Mouse (Mus musculus) stomach, embryonic 14.5 days (tissue): ENCODE measurements at regions not wholly inside any gene's neighbourhood (a gene's known extent, or its start where the extent isn't known, plus 50 kb on each side); places are given as distances from the start of the nearest gene placed in this dataset.

Source experiments
- ATAC-seq: fragments of 200-750 bp; cut with Nextera tagmentation; 2 replicates; pipeline ENCODE4 v1.8.0; 2017; ENCODE audit warnings: low read depth, moderate TSS enrichment; ENCODE audit not compliant: insufficient number of reproducible peaks, insufficient read depth, low FRiP score
- H3K27ac ChIP-seq: fragments of 300-500 bp; sonication (generic); 2 replicates; pipeline ENCODE4 v1.5.1; 2014; ENCODE audit warnings: mild to moderate bottlenecking, low read length, moderate library complexity, mixed read lengths
- H3K27me3 ChIP-seq: fragments of 300-500 bp; sonication (generic); 2 replicates; pipeline ENCODE4 v1.6.1; 2014; ENCODE audit warnings: low read length, control low read depth, mixed read lengths; ENCODE audit not compliant: control insufficient read depth, insufficient read depth
- H3K36me3 ChIP-seq: fragments of 300-500 bp; sonication (generic); 2 replicates; pipeline ENCODE4 v1.6.1; 2014; ENCODE audit warnings: mild to moderate bottlenecking, control low read depth, low read length, moderate library complexity, mixed read lengths; ENCODE audit not compliant: control insufficient read depth, insufficient read depth
- H3K4me1 ChIP-seq: fragments of 300-500 bp; sonication (generic); 2 replicates; pipeline ENCODE4 v1.6.1; 2014; ENCODE audit warnings: low read length, control low read depth, mixed read lengths; ENCODE audit not compliant: control insufficient read depth, insufficient read depth
- H3K4me2 ChIP-seq: fragments of 300-500 bp; sonication (generic); replicated peaks from 2 replicates; pipeline ENCODE4 v1.6.1; 2014; ENCODE audit warnings: low read depth, low read length, control low read depth
- H3K4me3 ChIP-seq: fragments of 300-500 bp; sonication (generic); 2 replicates; pipeline ENCODE4 v1.5.1; 2014; ENCODE audit warnings: low read depth, low read length, control low read depth
- H3K9ac ChIP-seq: fragments of 300-500 bp; sonication (generic); replicated peaks from 2 replicates; pipeline ENCODE4 v1.6.1; 2014; ENCODE audit warnings: low read depth, mild to moderate bottlenecking, control low read depth, low read length, moderate library complexity, mixed read lengths
- H3K9me3 ChIP-seq: fragments of 300-500 bp; sonication (generic); 2 replicates; pipeline ENCODE4 v1.6.1; 2016; ENCODE audit warnings: low read depth, low read length, control low read depth; ENCODE audit not compliant: control insufficient read depth
- WGBS: fragments of 180-500 bp; shearing (Covaris S2); extraction: QIAGEN DNeasy Blood & Tissue Kit; methylation state at CpG from one replicate; pipeline ENCODE4 v1.1.7; 2014; 5-methylcytosine and 5-hydroxymethylcytosine counted together

- Histone ChIP-seq H3K4me3 (no peak overlapping the region), H3K4me2 (no peak overlapping the region), H3K27ac (no peak overlapping the region), H3K9me3 (no peaks in the 10 kb centered on the region), H3K36me3 (no peaks in the 10 kb centered on the region), H3K4me1 (no peaks in the 10 kb centered on the region), H3K9ac (no peak overlapping the region), H3K27me3 (no peaks in the 10 kb centered on the region)
- 92% methylated on average over 4 of the region's 4 CpGs for WGBS
- no peak for ATAC-seq
These were observed 231.1 kb upstream of the Eif4g2 start for GRCm38 (mm10) chr7:111313921-111314320.

- no peak overlapping the region for H3K4me3 ChIP-seq
- H3K4me2 ChIP-seq = no peak overlapping the region
- no peak for ATAC-seq
- H3K9me3 ChIP-seq = no peaks in the 10 kb centered on the region
- no peak overlapping the region for H3K9ac ChIP-seq
- no peaks in the 10 kb centered on the region for H3K4me1 ChIP-seq
- H3K27me3 ChIP-seq = no peaks in the 10 kb centered on the region
- H3K27ac ChIP-seq = no peak overlapping the region
- no peaks in the 10 kb centered on the region for H3K36me3 ChIP-seq
These were observed 222.4 kb upstream of the Eif4g2 start for GRCm38 (mm10) chr7:111305196-111305595.

- no peak overlapping the region for H3K4me2 ChIP-seq
- ATAC-seq = no peak
- no peak overlapping the region for H3K9ac ChIP-seq
- 82% methylated on average over 16 of the region's 16 CpGs for WGBS
- no peaks in the 10 kb centered on the region for H3K4me1 ChIP-seq
- H3K36me3 ChIP-seq = no peaks in the 10 kb centered on the region
- H3K27me3 ChIP-seq = no peaks in the 10 kb centered on the region
- no peak overlapping the region for H3K27ac ChIP-seq
- no peak overlapping the region for H3K4me3 ChIP-seq
- no peaks in the 10 kb centered on the region for H3K9me3 ChIP-seq
These were observed 219.1 kb upstream of the Eif4g2 start for GRCm38 (mm10) chr7:111301791-111302488.

- Histone ChIP-seq H3K4me1 (no peaks in the 10 kb centered on the region), H3K4me2 (no peak overlapping the region), H3K27me3 (no peaks in the 10 kb centered on the region), H3K4me3 (no peak overlapping the region), H3K9me3 (no peaks in the 10 kb centered on the region), H3K9ac (no peak overlapping the region), H3K36me3 (no peaks in the 10 kb centered on the region), H3K27ac (no peak overlapping the region)
- 88% methylated on average over 9 of the region's 9 CpGs for WGBS
- ATAC-seq = no peak
These were observed 214.5 kb upstream of the Eif4g2 start for GRCm38 (mm10) chr7:111297174-111297902.

GRCm38 (mm10) chr7:111283411-111283955, 200.7 kb upstream of the Eif4g2 start:
- H3K4me2 ChIP-seq = no peak overlapping the region
- ATAC-seq = no peak
- H3K9ac ChIP-seq = no peak overlapping the region
- no peak overlapping the region for H3K27ac ChIP-seq
- H3K4me3 ChIP-seq = no peak overlapping the region
- no peaks in the 10 kb centered on the region for H3K4me1 ChIP-seq
- no peaks in the 10 kb centered on the region for H3K9me3 ChIP-seq
- WGBS = 50% methylated on average over 10 of the region's 13 CpGs
- no peaks in the 10 kb centered on the region for H3K27me3 ChIP-seq
- H3K36me3 ChIP-seq = no peaks in the 10 kb centered on the region

- H3K27ac ChIP-seq = no peak overlapping the region
- no peak overlapping the region for H3K4me3 ChIP-seq
- no peaks in the 10 kb centered on the region for H3K27me3 ChIP-seq
- H3K4me2 ChIP-seq = no peak overlapping the region
- H3K9ac ChIP-seq = no peak overlapping the region
- H3K4me1 ChIP-seq = no peaks in the 10 kb centered on the region
- H3K36me3 ChIP-seq = no peaks in the 10 kb centered on the region
- WGBS = 37% methylated on average over 8 of the region's 8 CpGs
- no peak for ATAC-seq
- no peaks in the 10 kb centered on the region for H3K9me3 ChIP-seq
These were observed 199.5 kb upstream of the Eif4g2 start for GRCm38 (mm10) chr7:111282314-111282713.

GRCm38 (mm10) chr7:111277703-111278102, 194.9 kb upstream of the Eif4g2 start:
- H3K27me3 ChIP-seq = no peaks in the 10 kb centered on the region
- H3K9me3 ChIP-seq = no peaks in the 10 kb centered on the region
- no peaks in the 10 kb centered on the region for H3K36me3 ChIP-seq
- no peak overlapping the region for H3K27ac ChIP-seq
- WGBS = 81% methylated on average over 3 of the region's 3 CpGs
- H3K4me1 ChIP-seq = no peaks in the 10 kb centered on the region
- no peak for ATAC-seq
- no peak overlapping the region for H3K9ac ChIP-seq
- H3K4me2 ChIP-seq = no peak overlapping the region
- H3K4me3 ChIP-seq = no peak overlapping the region

GRCm38 (mm10) chr7:111273839-111274238, 191.0 kb upstream of the Eif4g2 start:
- Histone ChIP-seq H3K27ac (no peak overlapping the region), H3K4me1 (no peaks in the 10 kb centered on the region), H3K9ac (no peak overlapping the region), H3K4me2 (no peak overlapping the region), H3K27me3 (no peaks in the 10 kb centered on the region), H3K4me3 (no peak overlapping the region), H3K9me3 (no peaks in the 10 kb centered on the region), H3K36me3 (no peaks in the 10 kb centered on the region)
- ATAC-seq = no peak
- 95% methylated on average over 5 of the region's 5 CpGs for whole genome bisulfite sequencing
